26 mouse cellular contexts compared by ENCODE assay signal in genomic region chr9:63339256-63339655, GRCm38 (mm10). TPM values are rescaled to one million over a fixed set of nuclear protein-coding genes. Genes with fewer than 3 reads are reported as not detected.
DNase-seq lines count a peak whose midpoint lies in the region; ATAC-seq and TF ChIP-seq lines count a peak whose summit lies in the region.
"Had no signal": no experiment of that assay in that cellular context is flagged by ENCODE, and none has a peak within 500 bp of the region (broad histone marks: within the 10 kb centered on the region; RNA-seq: fewer than 3 reads in every experiment).

No protein-coding gene starts in this region.

- 0 out of 2 replicates have a peak, but pooled peaks cover 3% of the 10 kb centered on the region for H3K36me3 ChIP-seq in hindbrain, embryonic 11.5 days (ENCODE audit: control insufficient read depth, insufficient read depth, low read length)
- H3K36me3 ChIP-seq in hindbrain, embryonic 10.5 days, result peaks cover 39% of the 10 kb centered on the region
- H3K36me3 ChIP-seq in hindbrain, embryonic 12.5 days, result peaks cover 13% of the 10 kb centered on the region
- H3K36me3 ChIP-seq in midbrain, embryonic 15.5 days (replicated peaks), result no peaks in the 10 kb centered on the region
- peaks cover 10% of the 10 kb centered on the region; the same call in 1 of the 2 replicates for H3K36me3 ChIP-seq in heart, embryonic 11.5 days (ENCODE audit: control insufficient read depth, insufficient read depth, low read length)

- no peak overlapping the region for H3K4me3 ChIP-seq in hindbrain, embryonic 11.5 days (ENCODE audit: low read depth, low read length)
- H3K4me3 ChIP-seq in hindbrain, embryonic 10.5 days, result no peak overlapping the region
- H3K4me3 ChIP-seq in hindbrain, embryonic 12.5 days, result no peak overlapping the region
- no peak overlapping the region for H3K4me3 ChIP-seq in midbrain, embryonic 15.5 days
- no peak overlapping the region for H3K4me3 ChIP-seq in heart, embryonic 11.5 days (ENCODE audit: low read depth, low read length)
- H3K4me3 ChIP-seq: embryonic facial prominence, embryonic 12.5 days; erythroblast, embryonic 14.5 days; forebrain, embryonic 12.5 days; gastrocnemius, adult 2 months; intestine, embryonic 15.5 days had no signal

- ATAC-seq in hindbrain, embryonic 11.5 days (ENCODE audit: low FRiP score), result no peak
- ATAC-seq in hindbrain, embryonic 12.5 days (ENCODE audit: low FRiP score), result no peak
- ATAC-seq in midbrain, embryonic 15.5 days (replicated peaks), result no peak
- ATAC-seq in heart, embryonic 11.5 days (replicated peaks; ENCODE audit: insufficient number of reproducible peaks, low FRiP score, low TSS enrichment), result no peak
- ATAC-seq: intestine, embryonic 15.5 days; lung, postnatal 0 days had no signal

- 33% methylated on average over 6 of the region's 6 CpGs for WGBS in hindbrain, embryonic 11.5 days
- WGBS in hindbrain, embryonic 10.5 days, result 35% methylated on average over 6 of the region's 6 CpGs
- 26% methylated on average over 6 of the region's 6 CpGs for WGBS in hindbrain, embryonic 12.5 days
- WGBS in midbrain, embryonic 15.5 days, result 21% methylated on average over 6 of the region's 6 CpGs
- WGBS in heart, embryonic 11.5 days (ENCODE audit: insufficient replicate concordance), result 74% methylated on average over 6 of the region's 6 CpGs

- H3K9ac ChIP-seq in hindbrain, embryonic 11.5 days (ENCODE audit: low read depth, low read length), result no peak overlapping the region
- H3K9ac ChIP-seq in hindbrain, embryonic 12.5 days, result no peak overlapping the region
- H3K9ac ChIP-seq in midbrain, embryonic 15.5 days, result no peak overlapping the region
- H3K9ac ChIP-seq in heart, embryonic 11.5 days (ENCODE audit: low read depth, low read length), result no peak overlapping the region
- H3K9ac ChIP-seq: embryonic facial prominence, embryonic 12.5 days; forebrain, embryonic 12.5 days; intestine, embryonic 15.5 days had no signal

- no peak for DNase-seq in hindbrain, embryonic 11.5 days (ENCODE audit: low spot score)
- no peak for DNase-seq in hindbrain, embryonic 10.5 days (ENCODE audit: low spot score)
- peak; percentile 66 for DNase-seq in brain, embryonic 14.5 days (ENCODE audit: low read depth)
- DNase-seq in layer of hippocampus, adult 18-20 months (ENCODE audit: low spot score in 2 of 2), result no peak
- DNase-seq: adrenal gland, adult 2 months; B cell, adult 2 months; cerebellum, adult 2 months; cerebellum, postnatal 25 days; gastrocnemius, adult 2 months; heart, postnatal 4 days; kidney, adult 8-10 months; kidney, postnatal 10 days; right cerebral cortex, adult 18-20 months; right cerebral cortex, postnatal 4 days; thymus, postnatal 14 days had no signal

- no peaks in the 10 kb centered on the region for H3K27me3 ChIP-seq in hindbrain, embryonic 11.5 days (ENCODE audit: control insufficient read depth, insufficient read depth, low read length)
- no peaks in the 10 kb centered on the region for H3K27me3 ChIP-seq in hindbrain, embryonic 10.5 days (ENCODE audit: insufficient read depth, poor library complexity, severe bottlenecking)
- H3K27me3 ChIP-seq in hindbrain, embryonic 12.5 days, result no peaks in the 10 kb centered on the region
- no peaks in the 10 kb centered on the region for H3K27me3 ChIP-seq in midbrain, embryonic 15.5 days (replicated peaks)
- no peaks in the 10 kb centered on the region for H3K27me3 ChIP-seq in heart, embryonic 11.5 days (ENCODE audit: control insufficient read depth, insufficient read depth, low read length)
- H3K27me3 ChIP-seq: CH12.LX; embryonic facial prominence, embryonic 12.5 days; forebrain, embryonic 12.5 days; intestine, embryonic 15.5 days had no signal

- H3K27ac ChIP-seq in hindbrain, embryonic 11.5 days (ENCODE audit: low read depth, low read length), result 0 out of 2 replicates have a peak overlapping the region, but pooled peaks have one; percentile 63
- H3K27ac ChIP-seq in hindbrain, embryonic 10.5 days, result no peak overlapping the region
- peak overlapping the region; percentile 74 for H3K27ac ChIP-seq in hindbrain, embryonic 12.5 days
- peak overlapping the region; percentile 42 for H3K27ac ChIP-seq in midbrain, embryonic 15.5 days
- no peak overlapping the region for H3K27ac ChIP-seq in heart, embryonic 11.5 days (ENCODE audit: low read depth, low read length)
- H3K27ac ChIP-seq: embryonic facial prominence, embryonic 12.5 days; forebrain, embryonic 12.5 days; gastrocnemius, adult 2 months; intestine, embryonic 15.5 days; macrophage had no signal

- TF ChIP-seq POLR2A in brain, embryonic 14.5 days (IDR thresholded peaks at IDR 0.05; ENCODE audit: borderline replicate concordance, extremely low read depth, insufficient read depth, insufficient read length, poor library complexity, severe bottlenecking), result no peak

- TF ChIP-seq CTCF in brain, embryonic 14.5 days (IDR thresholded peaks at IDR 0.05; ENCODE audit: borderline replicate concordance, extremely low read depth, insufficient read depth, insufficient read length), result no peak

- H3K9me3 ChIP-seq in hindbrain, embryonic 11.5 days (ENCODE audit: control insufficient read depth, low read length), result no peaks in the 10 kb centered on the region
- no peaks in the 10 kb centered on the region for H3K9me3 ChIP-seq in hindbrain, embryonic 10.5 days
- no peaks in the 10 kb centered on the region for H3K9me3 ChIP-seq in hindbrain, embryonic 12.5 days (replicated peaks)
- no peaks in the 10 kb centered on the region for H3K9me3 ChIP-seq in midbrain, embryonic 15.5 days
- no peaks in the 10 kb centered on the region for H3K9me3 ChIP-seq in heart, embryonic 11.5 days (replicated peaks; ENCODE audit: control insufficient read depth, low read length)
- H3K9me3 ChIP-seq: embryonic facial prominence, embryonic 12.5 days; forebrain, embryonic 12.5 days; G1E; intestine, embryonic 15.5 days had no signal

- H3K4me1 ChIP-seq in hindbrain, embryonic 11.5 days (replicated peaks; ENCODE audit: control insufficient read depth, insufficient read depth, low read length), result no peaks in the 10 kb centered on the region; the same call in 1 of the 2 replicates
- peaks cover 21% of the 10 kb centered on the region for H3K4me1 ChIP-seq in hindbrain, embryonic 10.5 days (replicated peaks)
- H3K4me1 ChIP-seq in hindbrain, embryonic 12.5 days, result peaks cover 24% of the 10 kb centered on the region
- peaks cover 24% of the 10 kb centered on the region for H3K4me1 ChIP-seq in midbrain, embryonic 15.5 days
- no peaks in the 10 kb centered on the region for H3K4me1 ChIP-seq in heart, embryonic 11.5 days (ENCODE audit: control insufficient read depth, insufficient read depth, low read length)
- H3K4me1 ChIP-seq: intestine, embryonic 15.5 days had no signal

- H3K4me2 ChIP-seq in hindbrain, embryonic 11.5 days (replicated peaks; ENCODE audit: low read depth, low read length), result no peak overlapping the region
- H3K4me2 ChIP-seq in hindbrain, embryonic 12.5 days (replicated peaks), result no peak overlapping the region
- no peak overlapping the region for H3K4me2 ChIP-seq in midbrain, embryonic 15.5 days
- no peak overlapping the region for H3K4me2 ChIP-seq in heart, embryonic 11.5 days
- H3K4me2 ChIP-seq: embryonic facial prominence, embryonic 12.5 days; forebrain, embryonic 12.5 days; intestine, embryonic 15.5 days had no signal

RNA-seq across cellular contexts. Expression of gene Map2k5, which starts 38.4 kb away (rescaled TPM):
- polyA plus RNA-seq in hindbrain, embryonic 11.5 days (2014; fragmentation: Nextera tagmentation; extraction: Ambion mirVana), result 38.8 and 43.0 TPM in 2 replicates
- polyA plus RNA-seq in hindbrain, embryonic 10.5 days (2016; fragmentation: Nextera tagmentation; extraction: Ambion mirVana), result 30.6 and 39.3 TPM in 2 replicates
- polyA plus RNA-seq in brain, embryonic 14.5 days (2012; rRNA removed), result 41.2 and 50.5 TPM in 2 replicates
- polyA plus RNA-seq in hindbrain, embryonic 12.5 days (2016; fragmentation: Nextera tagmentation; extraction: Ambion mirVana), result 42.0 and 43.0 TPM in 2 replicates
- 38.7 and 40.5 TPM in 2 replicates for polyA plus RNA-seq in midbrain, embryonic 15.5 days (2015; fragmentation: Nextera tagmentation; extraction: Ambion mirVana)
- 26.8 and 30.7 TPM in 2 replicates for polyA plus RNA-seq in heart, embryonic 11.5 days (2014; fragmentation: Nextera tagmentation; extraction: Ambion mirVana)
- total RNA-seq in layer of hippocampus, adult 18-20 months (2021), result 10 to 100 TPM; 29.9 to 32.7 TPM

RNA-seq across cellular contexts. Expression of gene 2300009A05Rik, which starts 59.8 kb away (rescaled TPM):
- 38.8 and 44.3 TPM in 2 replicates for polyA plus RNA-seq in hindbrain, embryonic 11.5 days (2014; fragmentation: Nextera tagmentation; extraction: Ambion mirVana)
- polyA plus RNA-seq in hindbrain, embryonic 10.5 days (2016; fragmentation: Nextera tagmentation; extraction: Ambion mirVana), result 42.1 and 44.7 TPM in 2 replicates
- 40.2 and 55.7 TPM in 2 replicates for polyA plus RNA-seq in brain, embryonic 14.5 days (2012; rRNA removed)
- 45.3 and 53.1 TPM in 2 replicates for polyA plus RNA-seq in hindbrain, embryonic 12.5 days (2016; fragmentation: Nextera tagmentation; extraction: Ambion mirVana)
- 63.0 and 64.5 TPM in 2 replicates for polyA plus RNA-seq in midbrain, embryonic 15.5 days (2015; fragmentation: Nextera tagmentation; extraction: Ambion mirVana)
- polyA plus RNA-seq in heart, embryonic 11.5 days (2014; fragmentation: Nextera tagmentation; extraction: Ambion mirVana), result 52.3 and 55.6 TPM in 2 replicates
- total RNA-seq in layer of hippocampus, adult 18-20 months (2021), result 10 to 100 TPM; 24.6 to 30.0 TPM

Comparison
In these comparisons a context has a peak if more than half of its experiments do, and no peak if none do; other contexts are left out.
1. H3K27ac ChIP-seq: peak in hindbrain, embryonic 11.5 days (single experiment), hindbrain, embryonic 12.5 days (single experiment) and midbrain, embryonic 15.5 days (single experiment); none in hindbrain, embryonic 10.5 days (single experiment) and heart, embryonic 11.5 days (single experiment).